Comparison of ENCODE assay signal across 8 mouse cellular contexts in genomic region chr6:35538757-35539303, GRCm38 (mm10). TPM values are rescaled to one million over a fixed set of nuclear protein-coding genes. Genes with fewer than 3 reads are reported as not detected.
DNase-seq lines count a peak whose midpoint lies in the region; ATAC-seq and TF ChIP-seq lines count a peak whose summit lies in the region.

No protein-coding gene starts in this region.

- no peaks in the 10 kb centered on the region for H3K27me3 ChIP-seq in kidney, embryonic 16.5 days (ENCODE audit: insufficient read depth, low read length)
- no peaks in the 10 kb centered on the region for H3K27me3 ChIP-seq in myocyte (ENCODE audit: control insufficient read depth, insufficient read depth, insufficient read length)

- peak overlapping the region; percentile 88 for H3K27ac ChIP-seq in kidney, embryonic 16.5 days (ENCODE audit: low read length)

- no peaks in the 10 kb centered on the region for H3K36me3 ChIP-seq in kidney, embryonic 16.5 days (ENCODE audit: insufficient read depth, low read length)
- no peaks in the 10 kb centered on the region for H3K36me3 ChIP-seq in myocyte (ENCODE audit: control insufficient read depth, insufficient read depth)

- peak overlapping the region; percentile 95 for H3ac ChIP-seq in myocyte (ENCODE audit: control insufficient read depth, insufficient read length)

- H3K4me1 ChIP-seq in kidney, embryonic 16.5 days (ENCODE audit: insufficient read depth, low read length): peaks cover 11% of the 10 kb centered on the region

- H3K79me2 ChIP-seq in myocyte (ENCODE audit: control insufficient read depth, insufficient read depth): peaks cover 54% of the 10 kb centered on the region

- ATAC-seq in kidney, embryonic 16.5 days (ENCODE audit: low FRiP score, low TSS enrichment): no peak
- 0 out of 2 replicates have a peak, but pooled peaks have one; percentile 38 for ATAC-seq in erythroblast, adult 5-6 weeks (replicated peaks; ENCODE audit: low FRiP score, poor library complexity, severe bottlenecking)

- TF ChIP-seq POLR2A in myocyte (IDR thresholded peaks at IDR 0.05; ENCODE audit: insufficient read length, low read depth): no peak

- H3K9ac ChIP-seq in kidney, embryonic 16.5 days (replicated peaks; ENCODE audit: low read length): peak overlapping the region; percentile 98

- H3K9me3 ChIP-seq in kidney, embryonic 16.5 days (ENCODE audit: low read length): no peaks in the 10 kb centered on the region

- H3K4me2 ChIP-seq in kidney, embryonic 16.5 days (replicated peaks; ENCODE audit: low read depth, low read length): peak overlapping the region; percentile 69
- H3K4me2 ChIP-seq in myocyte (ENCODE audit: low read depth): peak overlapping the region; percentile 81

- no peak for DNase-seq in kidney, adult 18-20 months
- DNase-seq in MEL-GATA-1-ER (ENCODE audit: extremely low read depth, low read depth): peak; percentile 13
- DNase-seq in kidney, postnatal 10 days: peak; percentile 5
- DNase-seq in urinary bladder, adult 2 months (ENCODE audit: low spot score): no peak
- DNase-seq in cerebellum, postnatal 36 days: no peak

- peak overlapping the region; percentile 100 for H3K4me3 ChIP-seq in kidney, embryonic 16.5 days (ENCODE audit: low read length)
- peak overlapping the region; percentile 76 for H3K4me3 ChIP-seq in myocyte

- 3% methylated on average over 21 of the region's 21 CpGs for WGBS in kidney, embryonic 16.5 days

TF ChIP-seq in myocyte, 11 proteins besides CTCF, POLR2A, EP300 and RAD21:
- TF ChIP-seq MYOD1 (IDR thresholded peaks at IDR 0.05; ENCODE audit: control insufficient read depth in 1 of 3, insufficient read length in 2 of 3, low read depth in 2 of 3) (no peak), TCF3 (IDR thresholded peaks at IDR 0.05; ENCODE audit: insufficient read length, low read depth) (no peak), E2F4 (IDR thresholded peaks at IDR 0.05; ENCODE audit: insufficient read depth) (no peak), CEBPB (IDR thresholded peaks at IDR 0.05; ENCODE audit: insufficient read depth, poor library complexity, severe bottlenecking) (no peak), MYOG (IDR thresholded peaks at IDR 0.05; ENCODE audit: control insufficient read depth in 1 of 3, insufficient read depth in 1 of 3, insufficient read length in 2 of 3, low read depth in 2 of 3) (no peak), REST (IDR thresholded peaks at IDR 0.05; ENCODE audit: insufficient read depth, insufficient read length) (no peak)

RNA-seq across cellular contexts. Expression of gene Mtpn, which starts 0.9 kb away (rescaled TPM):
- 157 and 161 TPM in 2 replicates for polyA plus RNA-seq in kidney, embryonic 16.5 days (2015; fragmentation: Nextera tagmentation; extraction: Ambion mirVana)
- 51.5 and 52.7 TPM in 2 replicates for total RNA-seq in erythroblast, adult 5-6 weeks (2015; ENCODE audit: low replicate concordance)
- 41.5 and 45.4 TPM in 2 replicates for total RNA-seq in erythroblast, adult 5-6 weeks (2017; ENCODE audit: low replicate concordance)
- 38.8 TPM for polyA plus RNA-seq in myocyte (2012; fragmentation: generic; extraction: Trizol)
- polyA plus RNA-seq in urinary bladder, adult 2 months (2012; rRNA removed): 67.1 and 79.6 TPM in 2 replicates

Comparison
In these comparisons a context has a peak if more than half of its experiments do, and no peak if none do; other contexts are left out.
1. DNase-seq: peak in MEL-GATA-1-ER (single experiment) and kidney, postnatal 10 days (single experiment); none in kidney, adult 18-20 months (single experiment), urinary bladder, adult 2 months (single experiment) and cerebellum, postnatal 36 days (0 of 2).